Mouse (Mus musculus) liver, embryonic 14.5 days (tissue): ENCODE data around the gene Hoxb1.

Experiments
- CTCF ChIP-seq: IDR thresholded peaks from 2 replicates; pipeline ENCODE4 v1.5.1; 2016; ENCODE audit warnings: antibody characterized with exemption, low read depth, control low read depth
- EP300 ChIP-seq: IDR thresholded peaks from 2 replicates; pipeline ENCODE4 v1.6.1; 2016; ENCODE audit warnings: antibody characterized with exemption, low read depth

- TF ChIP-seq CTCF (no peak), EP300 (no peak)
Measured at GRCm38 (mm10) chr11:96324965-96325364, 40.6 kb upstream of the Hoxb1 start.
